Mouse (Mus musculus) left cerebral cortex, adult 9 months (tissue): ENCODE measurements around the gene Dock10.

Experiments
- DNase-seq, 2 experiments: peaks; one replicate each; pipeline ENCODE4 v3.0.0; 2022; ENCODE audit warnings: low spot score in 2 of 2

Gene Dock10

GRCm38 (mm10) chr1:80461348-80461747, 297.0 kb downstream of the Dock10 start, which contains the start of gene Gm45261:
Gm45261 (minus strand) TSS chr1:80461448.
- DNase-seq = no peak

GRCm38 (mm10) chr1:80459923-80460322, 298.4 kb downstream of the Dock10 start:
- no peak for DNase-seq

DNA sequence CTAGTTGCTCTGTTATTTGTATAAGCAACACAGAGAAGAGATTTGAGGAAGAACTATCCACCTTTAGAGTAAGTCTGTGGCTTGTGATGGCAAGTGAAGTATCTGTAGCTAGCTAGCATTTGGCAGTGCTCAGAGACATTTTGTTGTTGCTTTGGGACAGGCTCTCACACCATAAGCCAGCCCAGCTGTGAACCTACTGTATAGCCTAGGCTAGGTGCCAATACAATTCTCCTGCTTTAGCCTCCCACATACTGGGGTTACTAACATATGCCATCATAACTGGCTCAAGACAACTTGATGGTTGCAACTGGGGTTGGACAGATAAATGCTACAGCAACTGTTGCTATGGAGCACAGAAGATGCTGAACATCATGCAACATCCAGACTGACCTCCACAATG, 298.9 kb downstream of the Dock10 start:
- no peak for DNase-seq

- DNase-seq = no peak
Observed at GRCm38 (mm10) chr1:80453971-80454370, 304.4 kb downstream of the Dock10 start.

- DNase-seq = no peak
Observed at GRCm38 (mm10) chr1:80451914-80452549, 306.3 kb downstream of the Dock10 start.
